ENCODE assay signal across 8 mouse cellular contexts in the genomic region with DNA sequence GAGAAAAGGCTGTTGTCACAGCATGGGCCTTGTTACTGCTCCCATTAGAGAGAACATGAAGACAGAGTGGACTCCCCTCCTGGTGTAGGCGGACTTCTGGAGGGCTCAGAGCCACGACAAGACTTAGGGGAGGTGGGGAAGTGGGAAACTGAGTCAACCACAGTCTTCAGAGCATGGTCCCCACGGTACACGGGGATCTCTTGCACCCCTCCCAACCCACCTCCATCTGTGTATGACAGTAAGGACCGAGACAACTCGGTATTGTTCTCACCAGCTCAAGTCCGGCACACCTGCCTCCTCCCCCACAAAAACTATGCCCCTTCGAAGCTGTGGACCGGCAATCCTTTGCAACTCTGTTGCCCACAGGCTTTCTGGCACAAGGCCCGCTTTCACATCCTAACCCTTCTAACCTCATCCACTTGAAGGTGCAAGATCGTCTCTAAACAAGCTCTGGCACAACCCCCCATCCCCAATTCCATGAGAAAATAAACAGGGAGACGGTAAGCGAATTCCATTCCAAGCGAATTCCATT. TPM values are rescaled to one million over a fixed set of nuclear protein-coding genes. Genes with fewer than 3 reads are reported as not detected.
DNase-seq lines count a peak whose midpoint lies in the region; ATAC-seq and TF ChIP-seq lines count a peak whose summit lies in the region.

No protein-coding gene starts in this region.

- peaks cover 52% of the 10 kb centered on the region for H3K27me3 ChIP-seq in forebrain, embryonic 10.5 days (ENCODE audit: poor library complexity, severe bottlenecking)
- H3K27me3 ChIP-seq in forebrain, embryonic 15.5 days, result no peaks in the 10 kb centered on the region
- no peaks in the 10 kb centered on the region for H3K27me3 ChIP-seq in lung, embryonic 14.5 days (ENCODE audit: insufficient read depth, low read length)
- peaks cover 38% of the 10 kb centered on the region for H3K27me3 ChIP-seq in limb, embryonic 14.5 days (ENCODE audit: control insufficient read depth, insufficient read depth, low read length)
- no peaks in the 10 kb centered on the region for H3K27me3 ChIP-seq in stomach, postnatal 0 days (ENCODE audit: control insufficient read depth, insufficient read depth, low read length)

- no peak for TF ChIP-seq POLR2A in limb, embryonic 14.5 days (IDR thresholded peaks at IDR 0.05; ENCODE audit: borderline replicate concordance, extremely low read depth, insufficient read depth, insufficient read length)

- TF ChIP-seq CTCF in lung, embryonic 14.5 days (IDR thresholded peaks at IDR 0.05; ENCODE audit: low read depth), result no peak
- TF ChIP-seq CTCF in stomach, postnatal 0 days (IDR thresholded peaks at IDR 0.05; ENCODE audit: low read depth), result no peak

- no peaks in the 10 kb centered on the region for H3K36me3 ChIP-seq in forebrain, embryonic 10.5 days (replicated peaks)
- H3K36me3 ChIP-seq in forebrain, embryonic 15.5 days, result no peaks in the 10 kb centered on the region
- H3K36me3 ChIP-seq in lung, embryonic 14.5 days (ENCODE audit: insufficient read depth), result no peaks in the 10 kb centered on the region
- H3K36me3 ChIP-seq in limb, embryonic 14.5 days (ENCODE audit: control insufficient read depth, insufficient read depth, low read length), result no peaks in the 10 kb centered on the region
- no peaks in the 10 kb centered on the region for H3K36me3 ChIP-seq in stomach, postnatal 0 days (ENCODE audit: control insufficient read depth, insufficient read depth, low read length)

- ATAC-seq in forebrain, embryonic 15.5 days (replicated peaks), result no peak
- ATAC-seq in lung, embryonic 14.5 days (ENCODE audit: insufficient read depth), result peak; percentile 21; the same call in 1 of the 2 replicates
- no peak for ATAC-seq in limb, embryonic 14.5 days (ENCODE audit: low FRiP score, low read depth)
- ATAC-seq in stomach, postnatal 0 days (ENCODE audit: low FRiP score, low TSS enrichment), result no peak

- 25% methylated on average over 14 of the region's 14 CpGs for WGBS in forebrain, embryonic 10.5 days
- 33% methylated on average over 14 of the region's 14 CpGs for WGBS in forebrain, embryonic 15.5 days
- WGBS in lung, embryonic 14.5 days, result 19% methylated on average over 14 of the region's 14 CpGs
- 14% methylated on average over 14 of the region's 14 CpGs for WGBS in limb, embryonic 14.5 days
- WGBS in stomach, postnatal 0 days, result 23% methylated on average over 14 of the region's 14 CpGs

- H3K4me3 ChIP-seq in forebrain, embryonic 10.5 days, result 0 out of 2 replicates have a peak overlapping the region, but pooled peaks have one; percentile 11
- no peak overlapping the region for H3K4me3 ChIP-seq in forebrain, embryonic 15.5 days
- peak overlapping the region; percentile 10; the same call in 1 of the 2 replicates for H3K4me3 ChIP-seq in lung, embryonic 14.5 days (ENCODE audit: low read depth, low read length)
- H3K4me3 ChIP-seq in limb, embryonic 14.5 days (replicated peaks; ENCODE audit: low read length), result peak overlapping the region; percentile 18; the same call in 1 of the 2 replicates
- H3K4me3 ChIP-seq in stomach, postnatal 0 days (ENCODE audit: low read depth, low read length), result no peak overlapping the region

- DNase-seq in forebrain, embryonic 10.5 days (ENCODE audit: extremely low spot score, low spot score), result no peak
- DNase-seq in lung, embryonic 14.5 days, result no peak
- DNase-seq in lung, postnatal 25 days (ENCODE audit: low spot score), result no peak
- no peak for DNase-seq in limb, embryonic 14.5 days (ENCODE audit: low spot score)
- no peak for DNase-seq in stomach, postnatal 0 days (ENCODE audit: low spot score)
- no peak for DNase-seq in right cerebral cortex, postnatal 4 days
- no peak for DNase-seq in natural killer cell, adult 2 months (ENCODE audit: low spot score in 2 of 2)

- H3K9me3 ChIP-seq in forebrain, embryonic 10.5 days, result no peaks in the 10 kb centered on the region
- H3K9me3 ChIP-seq in forebrain, embryonic 15.5 days, result no peaks in the 10 kb centered on the region
- H3K9me3 ChIP-seq in lung, embryonic 14.5 days (ENCODE audit: low read depth, low read length), result no peaks in the 10 kb centered on the region
- no peaks in the 10 kb centered on the region for H3K9me3 ChIP-seq in limb, embryonic 14.5 days (ENCODE audit: control insufficient read depth, low read length)
- no peaks in the 10 kb centered on the region for H3K9me3 ChIP-seq in stomach, postnatal 0 days (ENCODE audit: control insufficient read depth, low read length)

- H3K4me1 ChIP-seq in forebrain, embryonic 10.5 days, result peaks cover 32% of the 10 kb centered on the region
- 0 out of 2 replicates have a peak, but pooled peaks cover 5% of the 10 kb centered on the region for H3K4me1 ChIP-seq in forebrain, embryonic 15.5 days
- H3K4me1 ChIP-seq in lung, embryonic 14.5 days (ENCODE audit: insufficient read depth), result peaks cover 11% of the 10 kb centered on the region; the same call in 1 of the 2 replicates
- H3K4me1 ChIP-seq in limb, embryonic 14.5 days (ENCODE audit: control insufficient read depth, insufficient read depth, low read length), result peaks cover 26% of the 10 kb centered on the region
- 0 out of 2 replicates have a peak, but pooled peaks cover 6% of the 10 kb centered on the region for H3K4me1 ChIP-seq in stomach, postnatal 0 days (replicated peaks; ENCODE audit: control insufficient read depth, insufficient read depth)

- H3K4me2 ChIP-seq in forebrain, embryonic 15.5 days (replicated peaks), result no peak overlapping the region
- peak overlapping the region; percentile 44 for H3K4me2 ChIP-seq in lung, embryonic 14.5 days
- H3K4me2 ChIP-seq in limb, embryonic 14.5 days (replicated peaks; ENCODE audit: low read depth, low read length, severe bottlenecking), result peak overlapping the region; percentile 43
- H3K4me2 ChIP-seq in stomach, postnatal 0 days (replicated peaks; ENCODE audit: low read depth), result peak overlapping the region; percentile 41

- TF ChIP-seq EP300 in stomach, postnatal 0 days (optimal IDR thresholded peaks at IDR 0.05), result no peak

- H3K9ac ChIP-seq in forebrain, embryonic 15.5 days (replicated peaks), result no peak overlapping the region; the same call in 1 of the 2 replicates
- H3K9ac ChIP-seq in lung, embryonic 14.5 days, result no peak overlapping the region
- no peak overlapping the region for H3K9ac ChIP-seq in limb, embryonic 14.5 days (ENCODE audit: low read depth, low read length, severe bottlenecking)
- no peak overlapping the region for H3K9ac ChIP-seq in stomach, postnatal 0 days (ENCODE audit: low read length)

- H3K27ac ChIP-seq in forebrain, embryonic 10.5 days, result no peak overlapping the region
- H3K27ac ChIP-seq in forebrain, embryonic 15.5 days (replicated peaks), result no peak overlapping the region
- no peak overlapping the region for H3K27ac ChIP-seq in lung, embryonic 14.5 days (ENCODE audit: low read depth)
- no peak overlapping the region; the same call in 1 of the 2 replicates for H3K27ac ChIP-seq in limb, embryonic 14.5 days (replicated peaks; ENCODE audit: low read depth, low read length)
- peak overlapping the region; percentile 70 for H3K27ac ChIP-seq in stomach, postnatal 0 days (replicated peaks)

RNA-seq across cellular contexts. Expression of a gene that starts 13.3 kb away (rescaled TPM):
- polyA plus RNA-seq in forebrain, embryonic 10.5 days (2016; fragmentation: Nextera tagmentation; extraction: Ambion mirVana), result 1.6 and 2.3 TPM in 2 replicates
- 3.5 and 4.2 TPM in 2 replicates for polyA plus RNA-seq in forebrain, embryonic 15.5 days (2015; fragmentation: Nextera tagmentation; extraction: Ambion mirVana)
- 1.9 and 2.0 TPM in 2 replicates for polyA plus RNA-seq in lung, embryonic 14.5 days (2014; fragmentation: Nextera tagmentation; extraction: Ambion mirVana)
- 1.8 and 2.6 TPM in 2 replicates for polyA plus RNA-seq in limb, embryonic 14.5 days (2012; rRNA removed)
- 2.5 and 2.7 TPM in 2 replicates for polyA plus RNA-seq in limb, embryonic 14.5 days (2014; fragmentation: Nextera tagmentation; extraction: Ambion mirVana)
- 5.5 and 6.9 TPM in 2 replicates for polyA plus RNA-seq in stomach, postnatal 0 days (2015; fragmentation: Nextera tagmentation; extraction: Ambion mirVana)

Comparison
In these comparisons a context has a peak if more than half of its experiments do, and no peak if none do; other contexts are left out.
1. H3K4me3 ChIP-seq: peak in forebrain, embryonic 10.5 days (single experiment), lung, embryonic 14.5 days (single experiment) and limb, embryonic 14.5 days (single experiment); none in forebrain, embryonic 15.5 days (single experiment) and stomach, postnatal 0 days (single experiment).